In genomic region chr12:109437559-109438350, GRCm38 (mm10) we compare ENCODE assay signal across 8 mouse cellular contexts. TPM values are rescaled to one million over a fixed set of nuclear protein-coding genes. Genes with fewer than 3 reads are reported as not detected.
A peak's percentile ranks its signal among the peaks of the same experiment; 100 is the strongest.
DNase-seq lines count a peak whose midpoint lies in the region; ATAC-seq and TF ChIP-seq lines count a peak whose summit lies in the region.

No protein-coding gene starts in this region.

- H3K27me3 ChIP-seq in C2C12 (ENCODE audit: control insufficient read depth, insufficient read depth, insufficient read length) = no peaks in the 10 kb centered on the region
- H3K27me3 ChIP-seq in embryonic facial prominence, embryonic 14.5 days (replicated peaks; ENCODE audit: control insufficient read depth, insufficient read depth, low read length) = no peaks in the 10 kb centered on the region
- H3K27me3 ChIP-seq in heart, embryonic 12.5 days (replicated peaks) = no peaks in the 10 kb centered on the region; the same call in 1 of the 2 replicates
- H3K27me3 ChIP-seq in kidney, embryonic 15.5 days = peaks cover 11% of the 10 kb centered on the region; the same call in 1 of the 2 replicates
- no peaks in the 10 kb centered on the region for H3K27me3 ChIP-seq in liver, embryonic 15.5 days
- H3K27me3 ChIP-seq in neural tube, embryonic 13.5 days = peaks cover 23% of the 10 kb centered on the region
- H3K27me3 ChIP-seq in stomach, postnatal 0 days (ENCODE audit: control insufficient read depth, insufficient read depth, low read length) = no peaks in the 10 kb centered on the region

- DNase-seq in adrenal gland, postnatal 36 days = peak; percentile 90 to 95
- peak; percentile 81 for DNase-seq in embryonic facial prominence, embryonic 14.5 days (ENCODE audit: low spot score)
- DNase-seq in stomach, postnatal 0 days (ENCODE audit: low spot score) = peak; percentile 88

- H3K36me3 ChIP-seq in C2C12 (ENCODE audit: control insufficient read depth, insufficient read depth) = no peaks in the 10 kb centered on the region
- H3K36me3 ChIP-seq in embryonic facial prominence, embryonic 14.5 days (ENCODE audit: control insufficient read depth, insufficient read depth, low read length) = no peaks in the 10 kb centered on the region
- no peaks in the 10 kb centered on the region for H3K36me3 ChIP-seq in heart, embryonic 12.5 days
- H3K36me3 ChIP-seq in kidney, embryonic 15.5 days = no peaks in the 10 kb centered on the region
- no peaks in the 10 kb centered on the region for H3K36me3 ChIP-seq in liver, embryonic 15.5 days (replicated peaks)
- no peaks in the 10 kb centered on the region for H3K36me3 ChIP-seq in neural tube, embryonic 13.5 days
- no peaks in the 10 kb centered on the region for H3K36me3 ChIP-seq in stomach, postnatal 0 days (ENCODE audit: control insufficient read depth, insufficient read depth, low read length)

- peaks cover 57% of the 10 kb centered on the region for H3K4me1 ChIP-seq in embryonic facial prominence, embryonic 14.5 days (ENCODE audit: control insufficient read depth, insufficient read depth, low read length)
- H3K4me1 ChIP-seq in heart, embryonic 12.5 days (replicated peaks) = peaks cover 51% of the 10 kb centered on the region
- peaks cover 46% of the 10 kb centered on the region for H3K4me1 ChIP-seq in kidney, embryonic 15.5 days
- peaks cover 57% of the 10 kb centered on the region for H3K4me1 ChIP-seq in liver, embryonic 15.5 days (replicated peaks)
- peaks cover 61% of the 10 kb centered on the region for H3K4me1 ChIP-seq in neural tube, embryonic 13.5 days (replicated peaks)
- H3K4me1 ChIP-seq in stomach, postnatal 0 days (replicated peaks; ENCODE audit: control insufficient read depth, insufficient read depth) = peaks cover 11% of the 10 kb centered on the region

- H3K79me2 ChIP-seq in C2C12 (ENCODE audit: control insufficient read depth, insufficient read depth) = no peaks in the 10 kb centered on the region

- TF ChIP-seq CTCF in C2C12 (IDR thresholded peaks at IDR 0.05; ENCODE audit: control insufficient read depth, insufficient read depth, insufficient read length) = peak; percentile 70
- TF ChIP-seq CTCF in stomach, postnatal 0 days (IDR thresholded peaks at IDR 0.05; ENCODE audit: low read depth) = peak; percentile 94

- H3K9ac ChIP-seq in embryonic facial prominence, embryonic 14.5 days (ENCODE audit: low read depth, low read length) = peak overlapping the region; percentile 3; the same call in 1 of the 2 replicates
- H3K9ac ChIP-seq in heart, embryonic 12.5 days = peak overlapping the region; percentile 35
- no peak overlapping the region for H3K9ac ChIP-seq in kidney, embryonic 15.5 days
- no peak overlapping the region for H3K9ac ChIP-seq in liver, embryonic 15.5 days
- no peak overlapping the region for H3K9ac ChIP-seq in neural tube, embryonic 13.5 days
- H3K9ac ChIP-seq in stomach, postnatal 0 days (ENCODE audit: low read length) = peak overlapping the region; percentile 1; the same call in 1 of the 2 replicates

- H3K4me3 ChIP-seq in C2C12 (ENCODE audit: insufficient read depth, poor library complexity, severe bottlenecking) = no peak overlapping the region
- H3K4me3 ChIP-seq in embryonic facial prominence, embryonic 14.5 days (ENCODE audit: low read depth, low read length) = peak overlapping the region; percentile 16; the same call in 1 of the 2 replicates
- peak overlapping the region; percentile 13; the same call in 1 of the 2 replicates for H3K4me3 ChIP-seq in heart, embryonic 12.5 days
- peak overlapping the region; percentile 26; the same call in 1 of the 2 replicates for H3K4me3 ChIP-seq in kidney, embryonic 15.5 days (replicated peaks)
- H3K4me3 ChIP-seq in liver, embryonic 15.5 days (replicated peaks) = peak overlapping the region; percentile 36
- H3K4me3 ChIP-seq in neural tube, embryonic 13.5 days = no peak overlapping the region
- peak overlapping the region; percentile 5; the same call in 1 of the 2 replicates for H3K4me3 ChIP-seq in stomach, postnatal 0 days (ENCODE audit: low read depth, low read length)

- WGBS in embryonic facial prominence, embryonic 14.5 days = 12% methylated on average over 14 of the region's 25 CpGs
- 5% methylated on average over 25 of the region's 25 CpGs for WGBS in heart, embryonic 12.5 days
- 8% methylated on average over 25 of the region's 25 CpGs for WGBS in kidney, embryonic 15.5 days
- 3% methylated on average over 25 of the region's 25 CpGs for WGBS in liver, embryonic 15.5 days (ENCODE audit: insufficient replicate concordance)
- WGBS in neural tube, embryonic 13.5 days = 8% methylated on average over 25 of the region's 25 CpGs
- WGBS in stomach, postnatal 0 days = 8% methylated on average over 23 of the region's 25 CpGs

- peak overlapping the region; percentile 46 for H3K4me2 ChIP-seq in embryonic facial prominence, embryonic 14.5 days (ENCODE audit: low read depth, low read length)
- peak overlapping the region; percentile 57 for H3K4me2 ChIP-seq in heart, embryonic 12.5 days
- H3K4me2 ChIP-seq in kidney, embryonic 15.5 days = peak overlapping the region; percentile 53
- H3K4me2 ChIP-seq in liver, embryonic 15.5 days = peak overlapping the region; percentile 61
- H3K4me2 ChIP-seq in neural tube, embryonic 13.5 days = peak overlapping the region; percentile 35
- peak overlapping the region; percentile 46 for H3K4me2 ChIP-seq in stomach, postnatal 0 days (replicated peaks; ENCODE audit: low read depth)

- H3K9me3 ChIP-seq in embryonic facial prominence, embryonic 14.5 days (ENCODE audit: control insufficient read depth, low read length) = no peaks in the 10 kb centered on the region
- no peaks in the 10 kb centered on the region for H3K9me3 ChIP-seq in heart, embryonic 12.5 days (replicated peaks)
- H3K9me3 ChIP-seq in kidney, embryonic 15.5 days (replicated peaks) = no peaks in the 10 kb centered on the region
- H3K9me3 ChIP-seq in liver, embryonic 15.5 days (replicated peaks) = no peaks in the 10 kb centered on the region
- H3K9me3 ChIP-seq in neural tube, embryonic 13.5 days = no peaks in the 10 kb centered on the region
- H3K9me3 ChIP-seq in stomach, postnatal 0 days (ENCODE audit: control insufficient read depth, low read length) = no peaks in the 10 kb centered on the region

- H3K27ac ChIP-seq in embryonic facial prominence, embryonic 14.5 days (replicated peaks; ENCODE audit: low read depth, low read length) = peak overlapping the region; percentile 84
- peak overlapping the region; percentile 69 for H3K27ac ChIP-seq in heart, embryonic 12.5 days (ENCODE audit: poor library complexity, severe bottlenecking)
- peak overlapping the region; percentile 66 for H3K27ac ChIP-seq in kidney, embryonic 15.5 days
- peak overlapping the region; percentile 81 for H3K27ac ChIP-seq in liver, embryonic 15.5 days (replicated peaks)
- 0 out of 2 replicates have a peak overlapping the region, but pooled peaks have one; percentile 6 for H3K27ac ChIP-seq in neural tube, embryonic 13.5 days (replicated peaks)
- H3K27ac ChIP-seq in stomach, postnatal 0 days (replicated peaks) = peak overlapping the region; percentile 76

- no peak overlapping the region for H3ac ChIP-seq in C2C12 (ENCODE audit: control insufficient read depth, insufficient read length, low read depth)

- no peak for TF ChIP-seq EP300 in stomach, postnatal 0 days (optimal IDR thresholded peaks at IDR 0.05)

- H3K79me3 ChIP-seq in C2C12 (ENCODE audit: low read depth) = no peaks in the 10 kb centered on the region

- ATAC-seq in embryonic facial prominence, embryonic 14.5 days (ENCODE audit: low read depth) = peak; percentile 64
- peak; percentile 57 for ATAC-seq in heart, embryonic 12.5 days (ENCODE audit: insufficient number of reproducible peaks, low FRiP score)
- ATAC-seq in kidney, embryonic 15.5 days (replicated peaks; ENCODE audit: low FRiP score) = peak; percentile 66
- ATAC-seq in liver, embryonic 15.5 days (ENCODE audit: insufficient read depth) = peak; percentile 57
- no peak for ATAC-seq in neural tube, embryonic 13.5 days (ENCODE audit: low read depth)
- peak; percentile 62 for ATAC-seq in stomach, postnatal 0 days (ENCODE audit: low FRiP score, low TSS enrichment)

TF ChIP-seq in C2C12, 6 proteins besides CTCF, POLR2A, EP300 and RAD21:
- TF ChIP-seq MAX (IDR thresholded peaks at IDR 0.05) = no peak
- no peak for TF ChIP-seq CEBPB (IDR thresholded peaks at IDR 0.05; ENCODE audit: low read depth)
- TF ChIP-seq MYOG (IDR thresholded peaks at IDR 0.05; ENCODE audit: control insufficient read depth, extremely low read depth, insufficient read length) = no peak
- TF ChIP-seq FOSL1 (IDR thresholded peaks at IDR 0.05; ENCODE audit: insufficient read depth, low read length, poor library complexity, severe bottlenecking) = no peak
- TF ChIP-seq MYOD1 (IDR thresholded peaks at IDR 0.05; ENCODE audit: control insufficient read depth, insufficient read length, low read depth) = no peak
- TF ChIP-seq USF1 (IDR thresholded peaks at IDR 0.05; ENCODE audit: low read depth) = no peak
TF ChIP-seq in C2C12: peak in this region for 0.

RNA-seq across cellular contexts. Expression of gene Dlk1, which starts 14.9 kb away (rescaled TPM):
- polyA plus RNA-seq in C2C12 (2012; fragmentation: generic; extraction: Trizol) = not detected
- 100 to 1,000 TPM; 490 to 535 TPM for total RNA-seq in adrenal gland, postnatal 36 days (2021)
- 918 and 968 TPM in 2 replicates for polyA plus RNA-seq in embryonic facial prominence, embryonic 14.5 days (2014; fragmentation: Nextera tagmentation; extraction: Ambion mirVana)
- polyA plus RNA-seq in heart, embryonic 12.5 days (2016; fragmentation: Nextera tagmentation; extraction: Ambion mirVana) = 61.1 and 69.0 TPM in 2 replicates
- 116 and 182 TPM in 2 replicates for polyA plus RNA-seq in kidney, embryonic 15.5 days (2015; fragmentation: Nextera tagmentation; extraction: Ambion mirVana)
- polyA plus RNA-seq in liver, embryonic 15.5 days (2015; fragmentation: Nextera tagmentation; extraction: Ambion mirVana) = 455 and 460 TPM in 2 replicates
- polyA plus RNA-seq in neural tube, embryonic 13.5 days (2015; fragmentation: Nextera tagmentation; extraction: Ambion mirVana) = 77.7 and 96.5 TPM in 2 replicates
- 183 and 187 TPM in 2 replicates for polyA plus RNA-seq in stomach, postnatal 0 days (2015; fragmentation: Nextera tagmentation; extraction: Ambion mirVana)

Comparison
In these comparisons a context has a peak if more than half of its experiments do, and no peak if none do; other contexts are left out.
1. H3K4me3 ChIP-seq: peak in embryonic facial prominence, embryonic 14.5 days (single experiment), heart, embryonic 12.5 days (single experiment), kidney, embryonic 15.5 days (single experiment), liver, embryonic 15.5 days (single experiment) and stomach, postnatal 0 days (single experiment); none in C2C12 (single experiment) and neural tube, embryonic 13.5 days (single experiment).
2. H3K27ac ChIP-seq: peak in every context shown above with its lines; median percentile 84 in embryonic facial prominence, embryonic 14.5 days; 81 in liver, embryonic 15.5 days; 76 in stomach, postnatal 0 days; 69 in heart, embryonic 12.5 days; 66 in kidney, embryonic 15.5 days; 6 in neural tube, embryonic 13.5 days.
3. H3K9ac ChIP-seq: peak in embryonic facial prominence, embryonic 14.5 days (single experiment), heart, embryonic 12.5 days (single experiment) and stomach, postnatal 0 days (single experiment); none in kidney, embryonic 15.5 days (single experiment), liver, embryonic 15.5 days (single experiment) and neural tube, embryonic 13.5 days (single experiment).
4. RNA of gene Dlk1, which starts 14.9 kb away (polyA plus RNA-seq): 918 to 968 TPM in embryonic facial prominence, embryonic 14.5 days, 455 to 460 TPM in liver, embryonic 15.5 days, 183 to 187 TPM in stomach, postnatal 0 days, 116 to 182 TPM in kidney, embryonic 15.5 days, 77.7 to 96.5 TPM in neural tube, embryonic 13.5 days and 61.1 to 69.0 TPM in heart, embryonic 12.5 days; not detected in C2C12 (single experiment); every median in the first group is over 10 times any median in the second.
5. Peak in every context shown above with its lines, with median percentiles within 50 percentile points of each other: DNase-seq and H3K4me2 ChIP-seq.